Mouse (Mus musculus) cerebellum, postnatal 14 days (tissue): ENCODE results near the gene Olfr350.

Experiments used
- DNase-seq, 2 experiments: peaks; one replicate each; pipeline ENCODE4 v3.0.0; 2021; ENCODE audit warnings: mixed read lengths in 2 of 2

Gene Olfr350

GRCm38 (mm10) chr2:36846010-36846409 is at the start of gene Olfr350:
TSS of gene Olfr350 (plus strand) at chr2:36846310.
- no peak for DNase-seq

DNA sequence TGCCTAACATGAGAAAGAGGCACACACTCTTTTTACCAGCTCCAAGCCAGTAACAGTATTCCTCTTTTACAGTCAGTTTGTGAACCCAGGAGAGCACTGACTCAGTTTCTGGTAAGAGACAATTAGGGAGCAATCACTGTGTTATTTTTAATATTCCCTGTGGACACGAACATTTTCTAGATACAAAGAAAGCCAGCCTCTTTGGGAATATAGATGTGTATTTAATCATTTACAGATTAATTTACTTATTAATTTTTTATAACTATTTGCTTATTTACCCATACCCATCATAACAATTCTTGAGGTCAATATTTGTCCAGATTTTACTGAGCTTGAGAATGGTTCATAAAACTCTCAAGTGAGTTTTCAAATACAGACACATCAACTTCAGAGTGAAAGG is 29.2 kb upstream of the Olfr350 start, which contains the start of gene Olfr3:
TSS of gene Olfr3 (minus strand) at position 101 of the 400 bp plus-strand sequence.
- no peak for DNase-seq

DNA sequence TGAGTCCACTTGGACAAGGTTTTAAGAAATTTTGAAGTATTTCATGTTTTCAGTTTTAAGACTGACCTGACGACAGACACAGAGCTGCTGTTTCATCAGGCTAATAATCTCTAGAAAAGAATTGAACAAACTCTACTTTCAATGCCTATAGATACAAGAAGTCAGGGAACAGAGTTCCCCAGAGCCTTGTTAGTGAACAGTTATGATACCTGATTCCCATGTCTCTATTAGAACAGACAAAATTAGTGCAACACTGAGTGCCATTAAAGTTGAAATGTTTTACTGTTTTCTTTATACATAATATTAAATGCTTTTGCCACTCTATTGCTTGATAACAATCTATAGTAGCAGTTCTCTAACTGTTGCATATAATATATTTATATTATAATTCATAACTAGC is 16.4 kb downstream of the Olfr350 start, which contains the start of gene Olfr351:
TSS of gene Olfr351 (minus strand) at position 101 of the 400 bp plus-strand sequence.
- DNase-seq = no peak

DNA sequence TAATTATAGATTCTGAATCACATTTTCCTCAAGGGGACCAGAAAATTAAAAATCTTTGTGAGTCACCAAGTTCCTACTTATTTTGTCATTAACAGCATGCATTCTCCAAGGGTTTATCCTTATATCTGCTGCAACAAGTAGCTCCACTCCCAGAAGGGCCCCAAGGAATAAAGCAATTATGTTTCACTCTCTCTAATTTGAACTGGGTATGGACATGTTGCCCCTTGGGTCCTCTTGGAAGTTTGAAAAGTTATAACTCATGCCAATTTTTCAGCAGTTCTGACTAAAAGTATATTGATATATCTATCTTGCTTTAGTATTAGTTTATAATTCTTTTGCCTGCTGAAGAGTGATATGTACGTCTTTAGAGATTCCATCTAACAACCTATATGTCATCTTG is 22.1 kb downstream of the Olfr350 start, which contains the start of gene Olfr352:
TSS of gene Olfr352 (plus strand) at position 301 of the 400 bp plus-strand sequence.
- DNase-seq = no peak

DNA sequence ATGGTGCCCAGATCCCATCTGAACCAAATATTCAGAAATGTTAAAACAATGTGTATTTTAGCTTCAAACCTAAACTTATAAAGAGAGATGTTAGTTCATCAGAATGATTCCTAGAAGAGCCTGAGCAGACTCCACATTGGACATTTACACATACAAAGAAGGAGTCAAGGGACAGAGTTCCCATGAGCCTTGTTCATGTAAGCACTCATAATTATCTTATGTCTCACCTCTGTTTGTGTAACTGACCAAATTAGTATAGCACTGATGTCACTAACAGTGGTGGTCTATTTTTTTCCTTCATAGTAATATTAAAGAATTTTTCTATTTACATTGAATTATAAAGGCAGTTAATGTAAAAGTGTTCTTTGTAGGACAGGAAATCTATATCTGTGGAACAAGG is 46.7 kb downstream of the Olfr350 start, which contains the start of gene Olfr353:
TSS of gene Olfr353 (minus strand) at position 101 of the 400 bp plus-strand sequence.
- no peak for DNase-seq

DNA sequence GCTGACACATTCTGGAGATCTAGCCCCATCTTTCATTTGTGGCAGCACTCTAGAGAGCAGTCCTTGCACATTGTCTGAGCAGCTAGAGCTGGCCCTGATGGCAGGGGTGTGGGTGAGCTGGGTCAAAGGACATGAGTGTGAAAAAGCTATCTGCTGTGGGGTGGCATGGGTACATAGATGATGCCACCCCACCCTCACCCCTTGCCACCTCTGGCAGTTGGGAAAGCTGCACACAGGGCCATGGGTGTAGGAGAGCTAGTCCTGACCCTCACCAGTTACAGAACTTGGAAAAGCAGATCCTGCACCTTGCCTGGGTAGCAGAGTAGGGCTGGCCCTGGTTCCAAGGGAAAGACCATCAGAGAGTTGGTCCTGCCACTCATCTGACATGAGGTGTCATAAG is 51.0 kb downstream of the Olfr350 start:
- DNase-seq = no peak
